Mouse (Mus musculus) testis, postnatal 10 days (tissue): ENCODE data around the gene Insc.

Experiments
- DNase-seq: peaks from one replicate; pipeline ENCODE4 v3.0.0; 2021; ENCODE audit warnings: low spot score

Insc gene

GRCm38 (mm10) chr7:114827360-114827759 lies 83.9 kb downstream of the Insc start:
- no peak for DNase-seq

GRCm38 (mm10) chr7:114832257-114832940 lies 88.9 kb downstream of the Insc start:
- no peak for DNase-seq

DNA sequence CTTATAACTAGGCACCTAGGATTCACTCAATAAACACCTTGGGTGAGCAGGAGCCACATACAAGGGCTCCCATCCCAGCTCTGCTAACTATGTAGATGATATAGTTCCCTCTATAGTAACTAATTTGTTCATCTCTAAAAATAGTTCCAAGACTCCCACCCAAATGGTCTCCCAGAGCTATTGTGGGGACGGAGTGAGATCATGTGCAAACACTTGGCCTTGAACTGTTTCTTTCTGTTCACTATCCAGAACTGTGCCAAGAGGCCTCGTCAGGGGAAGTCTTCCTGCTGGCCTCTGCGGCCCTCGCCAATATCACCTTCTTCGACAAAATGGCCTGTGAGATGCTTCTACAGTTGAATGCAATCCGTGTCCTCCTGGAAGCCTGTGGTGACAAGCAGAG lies 91.0 kb downstream of the Insc start:
- no peak for DNase-seq

DNA sequence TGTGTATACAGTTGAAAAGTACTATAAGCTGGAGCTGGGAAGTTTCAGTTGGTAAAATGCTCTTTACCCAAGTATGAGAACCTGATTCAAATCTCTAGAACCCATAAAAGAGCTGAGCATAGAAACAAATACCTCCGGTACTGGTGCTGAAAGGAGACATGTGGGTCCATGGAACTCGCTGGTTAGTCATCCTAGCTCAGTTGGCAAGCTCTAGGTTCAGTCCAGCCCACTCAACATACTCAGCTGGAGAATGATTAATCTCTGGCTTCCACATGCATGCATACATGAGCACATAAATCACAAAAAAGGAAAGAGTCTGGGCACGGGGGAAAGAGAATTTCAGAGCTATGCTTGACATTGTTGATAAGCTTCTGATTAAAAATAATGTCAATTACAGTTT lies 93.8 kb downstream of the Insc start:
- DNase-seq, result no peak

GRCm38 (mm10) chr7:114840029-114840745 lies 96.7 kb downstream of the Insc start:
- DNase-seq, result no peak

DNA sequence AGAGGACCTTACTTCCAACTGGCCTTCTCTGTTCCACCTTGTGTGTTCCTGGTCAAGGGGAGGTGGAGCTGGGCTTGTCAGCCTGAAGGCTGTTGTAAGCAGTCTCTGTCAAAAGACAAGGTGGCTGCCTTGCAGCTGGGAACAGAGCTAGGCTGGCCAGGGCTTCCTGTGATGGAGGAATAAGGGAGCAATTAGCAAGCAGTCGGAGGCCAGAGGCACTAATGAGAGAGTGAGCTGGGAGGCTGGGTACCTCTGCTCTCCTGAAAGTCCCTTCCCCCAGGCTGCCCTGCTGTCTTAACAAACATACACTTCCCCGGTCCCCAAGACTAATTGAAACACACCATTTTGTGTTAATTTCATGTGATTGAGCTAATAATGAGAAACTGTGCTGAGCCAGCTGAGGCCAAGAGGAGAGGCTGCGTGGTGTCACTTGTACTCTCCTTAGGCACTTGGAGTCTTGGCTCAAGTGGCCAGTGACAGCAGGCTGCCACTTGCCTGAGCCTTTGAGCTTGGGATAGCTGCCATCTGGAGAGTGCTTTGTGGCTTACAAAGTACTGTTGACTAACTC lies 99.2 kb downstream of the Insc start:
- DNase-seq, result no peak

- DNase-seq, result no peak
These were observed 103.7 kb downstream of the Insc start for GRCm38 (mm10) chr7:114847179-114847578.

GRCm38 (mm10) chr7:114852387-114852786 lies 108.9 kb downstream of the Insc start:
- no peak for DNase-seq

- no peak for DNase-seq
These were observed 110.7 kb downstream of the Insc start for GRCm38 (mm10) chr7:114854169-114854568.

DNA sequence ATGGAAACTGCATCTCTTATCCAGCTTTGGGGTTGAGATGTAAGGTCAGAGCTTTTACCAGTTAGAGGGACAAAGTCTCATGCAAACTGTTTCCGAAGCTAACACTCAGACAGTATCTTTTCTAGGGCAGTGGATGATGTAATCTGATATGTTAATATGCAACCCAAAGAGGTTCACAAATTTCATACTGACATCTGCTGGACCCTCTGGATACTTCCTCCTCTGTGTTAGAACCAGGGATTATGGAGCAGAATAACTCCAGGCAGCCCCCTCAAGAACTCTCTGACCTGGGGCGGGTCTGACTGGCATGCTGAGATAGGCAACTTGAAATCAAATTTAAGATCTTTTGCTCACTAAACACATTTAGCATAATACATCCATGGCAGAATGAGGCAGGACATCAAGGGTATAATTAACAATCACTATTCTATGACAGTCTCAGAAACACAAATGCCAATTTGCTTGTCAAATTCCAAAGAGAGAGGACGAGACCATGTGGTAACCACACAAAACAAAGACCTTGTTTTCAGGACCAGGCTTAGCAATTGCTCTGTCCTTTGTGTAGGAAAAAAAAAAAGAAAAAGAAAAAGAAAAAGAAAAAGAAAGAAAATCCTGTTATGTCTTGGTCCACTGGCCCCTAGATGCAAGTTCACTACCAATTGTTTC lies 117.5 kb downstream of the Insc start:
- DNase-seq, result no peak

DNA sequence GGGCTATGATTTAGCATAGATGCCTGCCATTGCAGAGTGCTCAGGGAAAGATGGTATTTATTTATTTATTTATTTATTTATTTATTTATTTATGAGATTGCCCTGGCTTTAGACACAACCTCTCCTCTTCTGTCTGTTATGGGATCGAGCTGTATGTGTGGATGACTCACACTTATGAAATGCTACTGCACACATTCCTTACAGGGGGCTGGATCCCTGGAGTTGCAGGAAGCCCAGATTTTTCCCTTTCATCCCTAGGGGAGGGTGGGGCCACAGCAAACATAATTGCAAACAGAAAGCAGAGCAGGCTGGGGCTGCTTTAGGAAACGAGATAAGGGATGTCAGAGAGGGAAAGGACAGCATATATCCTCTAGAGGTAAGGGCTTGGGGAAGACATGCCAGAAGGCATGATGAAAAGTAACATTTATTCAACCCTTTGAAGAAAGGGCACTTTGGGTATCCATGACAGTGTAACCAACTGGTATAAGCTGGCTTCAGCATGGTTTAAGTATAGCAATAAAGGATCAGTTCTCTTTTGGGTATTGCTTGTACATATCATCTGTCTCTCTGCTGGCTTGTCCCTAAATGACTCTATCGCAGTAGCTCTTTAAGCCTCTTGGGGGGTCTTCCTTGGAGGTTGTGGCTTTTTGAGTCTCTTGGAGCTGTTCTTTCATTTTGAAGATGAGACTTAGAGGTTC lies 130.0 kb downstream of the Insc start:
- DNase-seq, result no peak

DNA sequence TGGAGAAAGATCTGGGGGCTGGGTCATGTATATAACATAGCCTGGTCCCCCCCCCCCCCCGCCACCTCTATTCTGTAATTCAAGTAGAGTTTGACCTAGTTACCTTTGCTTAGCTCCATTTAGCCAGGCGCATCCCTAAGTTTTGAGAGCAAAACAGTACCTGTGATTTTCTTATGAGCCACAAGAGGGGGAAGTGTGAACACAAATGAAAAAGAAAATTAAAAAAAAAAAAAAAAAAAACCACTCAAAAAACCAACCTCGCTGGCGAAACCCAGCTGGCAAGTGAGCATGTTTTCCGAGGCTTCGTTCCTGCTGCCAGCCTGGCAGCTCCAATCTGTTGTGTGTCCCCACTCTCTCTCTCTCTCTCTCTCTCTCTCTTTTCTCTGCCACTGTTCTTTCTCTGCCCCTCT lies 130.5 kb downstream of the Insc start:
- no peak for DNase-seq

GRCm38 (mm10) chr7:114874579-114874978 lies 131.1 kb downstream of the Insc start:
- no peak for DNase-seq

GRCm38 (mm10) chr7:114883602-114884001 lies 140.1 kb downstream of the Insc start:
- no peak for DNase-seq

- no peak for DNase-seq
These were observed 143.4 kb downstream of the Insc start for GRCm38 (mm10) chr7:114886933-114887332.

DNA sequence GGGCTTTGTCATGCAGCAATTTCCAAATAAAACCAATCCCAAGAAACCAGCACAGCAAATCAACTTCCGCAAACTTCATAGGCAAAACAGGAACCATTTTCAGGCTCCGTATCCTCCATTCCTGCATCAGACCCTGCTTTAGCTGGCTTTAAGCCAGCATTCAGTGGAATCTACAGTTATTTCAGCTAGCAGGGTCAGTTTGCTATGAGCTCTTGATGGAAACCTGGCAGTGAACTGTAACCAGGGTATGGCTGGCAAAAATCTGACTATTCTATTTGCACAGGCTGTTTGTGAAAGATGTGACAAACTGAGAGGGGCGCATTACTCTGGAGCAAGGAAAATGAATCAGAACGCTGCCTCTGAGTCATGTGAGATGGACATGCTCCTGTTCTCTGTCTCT lies 146.7 kb downstream of the Insc start:
- no peak for DNase-seq

DNA sequence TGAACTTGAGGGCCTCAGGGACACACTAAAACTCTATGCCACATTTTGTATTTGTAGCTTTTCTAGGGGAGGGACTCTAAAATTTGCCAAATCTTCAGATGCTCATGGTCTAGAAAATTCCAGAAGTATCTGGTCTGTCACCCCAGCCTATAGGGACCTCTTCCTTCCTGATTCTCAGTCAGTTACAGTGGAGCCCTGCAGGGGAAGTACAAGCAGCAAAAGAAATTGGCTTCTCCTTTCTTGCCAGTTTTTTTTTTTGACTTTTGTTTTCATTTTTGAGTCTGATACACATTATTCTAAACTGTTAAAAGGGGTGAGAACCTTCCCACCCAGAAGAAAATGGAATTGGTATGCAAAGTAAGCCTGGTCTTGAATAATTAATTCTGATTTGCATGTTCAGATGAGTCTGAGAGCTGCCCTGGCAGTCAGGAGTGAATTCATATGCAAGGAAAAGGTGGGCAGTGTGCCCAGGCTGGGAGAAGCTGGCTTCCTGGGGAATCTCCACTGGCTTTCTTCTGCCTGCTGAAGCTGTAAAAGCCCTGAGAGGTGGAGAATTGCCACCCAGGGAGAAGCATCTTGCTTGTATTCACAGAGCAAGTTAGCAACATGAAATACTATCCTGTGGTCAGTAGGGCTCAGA lies 149.2 kb downstream of the Insc start:
- no peak for DNase-seq

- DNase-seq, result no peak
These were observed 150.4 kb downstream of the Insc start for GRCm38 (mm10) chr7:114893889-114894288.

- DNase-seq, result no peak
These were observed 153.6 kb downstream of the Insc start for GRCm38 (mm10) chr7:114896966-114897697.
